Mouse (Mus musculus) embryonic facial prominence, embryonic 10.5 days (tissue): ENCODE measurements around the gene Cldn7. TPM values are rescaled to one million over a fixed set of nuclear protein-coding genes. Genes with fewer than 3 reads are reported as not detected.
"Not testable (repeated sequence)": the region's sequence is repeated elsewhere in the genome, so short reads cannot be mapped to it uniquely, and the experiment has no call there.

ENCODE experiments used
- DNase-seq: peaks from one replicate; pipeline ENCODE4 v3.0.0-alpha.2; 2017; ENCODE audit warnings: low spot score
- H3K27ac ChIP-seq: fragments of 300-500 bp; sonication (generic); replicated peaks from 2 replicates; pipeline ENCODE4 v1.5.1; 2016; ENCODE audit warnings: mild to moderate bottlenecking
- H3K27me3 ChIP-seq: fragments of 300-500 bp; sonication (generic); replicated peaks from 2 replicates; pipeline ENCODE4 v1.6.1; 2016; ENCODE audit warnings: low read depth, mild to moderate bottlenecking; ENCODE audit not compliant: poor library complexity, severe bottlenecking
- H3K36me3 ChIP-seq: fragments of 300-500 bp; sonication (generic); replicated peaks from 2 replicates; pipeline ENCODE4 v1.6.1; 2016; ENCODE audit warnings: mild to moderate bottlenecking, moderate library complexity
- H3K4me1 ChIP-seq: fragments of 300-500 bp; sonication (generic); 2 replicates; pipeline ENCODE4 v1.6.1; 2016
- H3K4me3 ChIP-seq: fragments of 300-500 bp; sonication (generic); 2 replicates; pipeline ENCODE4 v1.5.1; 2016; ENCODE audit warnings: mild to moderate bottlenecking, moderate library complexity
- H3K9me3 ChIP-seq: fragments of 300-500 bp; sonication (generic); 2 replicates; pipeline ENCODE4 v1.6.1; 2016; ENCODE audit warnings: mild to moderate bottlenecking
- WGBS: fragments of 180-500 bp; shearing (Covaris S2); methylation state at CpG from one replicate; pipeline ENCODE4 v1.1.7; 2016; 5-methylcytosine and 5-hydroxymethylcytosine counted together
- polyA plus RNA-seq: library from polyadenylated mRNA; unstranded; fragments of >200 nt; fragmentation: Nextera tagmentation; extraction: Ambion mirVana; gene quantifications from 2 replicates; pipeline ENCODE4 v1.2.1, GENCODE M21; 2016

Gene Cldn7
- polyA plus RNA-seq, 1 experiment from 2014 or later = 56.4 TPM

DNA sequence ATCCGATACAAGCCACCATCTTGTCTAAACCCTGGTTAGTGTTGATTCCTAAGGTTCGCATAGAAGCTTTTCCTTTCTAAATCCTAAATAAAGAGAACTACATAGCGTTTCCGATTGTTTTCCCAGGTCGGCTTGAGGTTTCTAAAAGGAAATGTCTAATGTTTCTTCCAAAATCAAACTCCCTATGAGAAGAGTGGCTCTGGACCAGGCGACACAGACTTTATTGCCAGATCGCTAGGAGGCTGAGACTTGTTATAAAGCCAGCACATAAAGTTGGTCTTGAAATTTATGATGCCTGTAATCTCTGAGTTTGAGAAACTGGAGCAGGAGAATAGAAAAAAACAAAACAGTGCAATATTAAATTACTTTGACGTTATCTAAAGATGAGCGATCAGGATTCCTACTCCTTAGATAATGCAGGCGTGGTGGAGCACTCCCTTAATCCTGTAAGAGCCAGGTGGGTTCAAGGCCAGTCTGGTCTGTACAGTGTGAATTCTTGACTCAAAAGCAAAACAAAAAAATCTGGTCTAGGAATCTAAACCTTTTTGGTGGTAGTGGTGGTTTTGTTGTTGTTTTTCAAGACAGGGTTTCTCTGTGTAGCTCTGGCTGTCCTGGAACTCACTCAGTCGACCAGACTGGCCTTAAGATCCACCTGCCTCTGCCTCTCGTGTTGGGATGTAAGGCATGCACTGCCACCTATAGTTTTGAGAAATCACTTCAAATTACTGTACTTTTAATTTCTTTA is 42.4 kb upstream of the Cldn7 start:
- Histone ChIP-seq H3K4me1 (peaks cover 37% of the 10 kb centered on the region), H3K36me3 (peaks cover 25% of the 10 kb centered on the region), H3K27me3 (no peaks in the 10 kb centered on the region), H3K9me3 (no peaks in the 10 kb centered on the region), H3K4me3 (peak overlapping the region; percentile 99), H3K27ac (peak overlapping the region; percentile 99)
- DNase-seq = no peak
- WGBS = 6% methylated on average over 12 of the region's 12 CpGs

DNA sequence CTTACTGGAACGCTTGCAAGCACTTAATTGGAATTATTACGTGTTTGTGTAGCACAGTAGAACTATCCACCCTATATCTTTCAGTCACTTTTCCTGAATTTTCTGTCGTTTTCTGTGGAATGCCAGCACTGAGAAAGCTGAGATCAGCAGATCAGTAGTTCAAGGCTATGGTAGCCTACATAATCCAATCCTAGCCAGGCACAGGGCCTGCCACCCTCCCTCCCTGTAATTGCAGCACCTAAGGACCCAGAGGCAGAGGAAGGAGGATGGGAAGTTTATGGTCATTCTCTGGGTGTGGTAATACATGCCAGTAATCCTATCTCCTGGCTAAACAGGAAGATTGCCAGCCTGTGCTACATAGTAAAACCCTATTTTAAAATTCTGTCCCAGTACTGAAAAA is 41.8 kb upstream of the Cldn7 start:
- no peak for DNase-seq
- peaks cover 32% of the 10 kb centered on the region for H3K4me1 ChIP-seq
- WGBS = 73% methylated on average over 3 of the region's 3 CpGs
- H3K4me3 ChIP-seq = peak overlapping the region; percentile 99
- H3K36me3 ChIP-seq = peaks cover 19% of the 10 kb centered on the region
- no peaks in the 10 kb centered on the region for H3K27me3 ChIP-seq
- H3K27ac ChIP-seq = peak overlapping the region; percentile 99
- H3K9me3 ChIP-seq = no peaks in the 10 kb centered on the region

DNA sequence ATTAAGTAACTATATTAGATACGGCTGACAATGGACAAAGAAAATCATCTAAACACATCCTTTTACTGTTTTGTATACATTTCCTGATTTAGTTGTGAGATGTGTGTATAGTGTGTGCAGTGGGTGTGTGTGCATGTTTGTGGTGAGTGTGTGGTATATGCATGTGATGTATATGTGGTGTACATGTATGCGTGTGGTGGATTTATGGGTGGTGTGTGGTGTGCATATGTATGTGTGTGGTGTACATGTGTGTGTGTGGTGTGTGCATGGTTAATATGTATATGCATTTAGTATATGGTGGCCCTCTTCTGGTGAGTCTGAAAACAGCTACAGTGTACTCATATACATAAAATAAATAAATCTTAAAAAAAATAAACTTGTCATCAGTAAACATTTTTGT is 37.1 kb upstream of the Cldn7 start:
- Histone ChIP-seq H3K27ac (no peak overlapping the region), H3K9me3 (no peaks in the 10 kb centered on the region), H3K36me3 (no peaks in the 10 kb centered on the region), H3K4me3 (no peak overlapping the region), H3K4me1 (peaks cover 6% of the 10 kb centered on the region), H3K27me3 (no peaks in the 10 kb centered on the region)
- no peak for DNase-seq
- WGBS = 94% methylated on average over 2 of the region's 2 CpGs

DNA sequence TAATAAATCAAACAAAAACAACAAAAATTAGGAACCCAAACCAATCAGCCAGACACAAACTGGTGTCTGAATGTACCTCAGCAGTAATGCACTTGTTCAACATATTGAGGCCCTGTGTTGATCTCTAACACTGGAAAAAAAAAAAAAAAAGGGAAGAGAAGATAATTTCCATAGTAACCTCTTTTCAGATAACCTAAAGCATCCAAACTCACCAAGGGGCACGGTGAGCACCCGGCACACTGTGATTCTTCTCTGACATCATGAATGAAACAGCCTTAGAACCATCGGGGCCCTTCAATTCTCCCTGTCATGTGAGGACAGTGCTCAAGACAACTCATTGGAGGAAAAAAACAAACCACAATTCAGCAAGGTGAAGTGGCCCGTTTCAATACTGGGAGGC is 34.9 kb upstream of the Cldn7 start:
- H3K9me3 ChIP-seq = no peaks in the 10 kb centered on the region
- H3K27me3 ChIP-seq = peaks cover 6% of the 10 kb centered on the region; the same call in 1 of the 2 replicates
- H3K27ac ChIP-seq = no peak overlapping the region
- WGBS = 91% methylated on average over 4 of the region's 4 CpGs
- H3K36me3 ChIP-seq = no peaks in the 10 kb centered on the region
- 0 out of 2 replicates have a peak, but pooled peaks cover 8% of the 10 kb centered on the region for H3K4me1 ChIP-seq
- no peak for DNase-seq
- no peak overlapping the region for H3K4me3 ChIP-seq

DNA sequence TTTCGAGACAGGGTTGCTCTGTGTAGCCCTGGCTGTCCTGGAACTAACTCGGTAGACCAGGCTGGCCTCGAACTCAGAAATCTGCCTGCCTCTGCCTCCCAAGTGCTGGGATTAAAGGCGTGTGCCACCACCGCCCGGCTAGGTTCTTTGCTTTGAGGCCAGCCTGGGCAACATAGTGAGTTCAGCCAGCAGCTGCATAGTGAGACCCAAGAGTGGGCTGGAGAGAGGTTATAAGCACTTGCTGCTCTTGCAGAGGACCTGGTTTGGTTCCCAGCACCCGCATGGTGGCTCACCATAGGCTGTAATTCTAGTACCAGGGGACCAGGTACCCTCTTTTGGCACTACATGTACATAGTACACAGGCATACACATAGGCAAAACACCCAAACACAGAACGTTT is 34.4 kb upstream of the Cldn7 start:
- H3K27me3 ChIP-seq = peaks cover 11% of the 10 kb centered on the region; the same call in 1 of the 2 replicates
- not testable (repeated sequence) for H3K4me3 ChIP-seq, H3K9me3 ChIP-seq, H3K27ac ChIP-seq, DNase-seq, H3K36me3 ChIP-seq
- 87% methylated on average over 8 of the region's 8 CpGs for WGBS
- peaks cover 12% of the 10 kb centered on the region for H3K4me1 ChIP-seq

DNA sequence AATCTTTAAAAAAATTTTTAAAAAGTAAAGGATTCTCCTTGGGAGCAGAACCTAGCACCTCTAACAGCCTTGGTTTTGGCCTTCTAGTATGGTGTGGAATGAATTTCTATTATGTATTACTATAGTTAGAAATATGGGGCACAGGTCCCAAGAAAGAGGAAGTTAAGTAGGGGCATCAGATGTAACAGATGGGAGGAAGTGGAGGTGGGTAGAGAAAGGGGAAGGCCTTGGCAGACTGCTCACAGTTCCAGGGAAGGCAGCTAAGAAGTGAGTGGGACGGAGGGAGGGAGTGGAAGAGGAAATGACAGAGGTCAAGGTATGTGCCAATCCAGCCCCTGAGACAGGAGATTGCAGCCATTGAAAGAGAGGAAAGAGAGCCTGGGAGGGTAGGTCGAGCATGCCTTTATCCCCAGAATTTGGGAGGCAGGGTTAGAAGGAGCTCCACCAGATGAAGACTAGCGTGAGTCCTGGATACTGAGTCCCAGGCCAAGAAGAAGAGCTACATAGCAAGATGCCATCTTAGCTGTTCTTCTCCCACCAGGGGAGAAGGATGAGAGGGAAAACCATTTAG is 33.5 kb upstream of the Cldn7 start:
- WGBS = 65% methylated on average over 3 of the region's 3 CpGs
- DNase-seq = no peak
- no peak overlapping the region for H3K27ac ChIP-seq
- peaks cover 21% of the 10 kb centered on the region for H3K4me1 ChIP-seq
- no peaks in the 10 kb centered on the region for H3K9me3 ChIP-seq
- peaks cover 19% of the 10 kb centered on the region for H3K27me3 ChIP-seq
- no peak overlapping the region for H3K4me3 ChIP-seq
- no peaks in the 10 kb centered on the region for H3K36me3 ChIP-seq

DNA sequence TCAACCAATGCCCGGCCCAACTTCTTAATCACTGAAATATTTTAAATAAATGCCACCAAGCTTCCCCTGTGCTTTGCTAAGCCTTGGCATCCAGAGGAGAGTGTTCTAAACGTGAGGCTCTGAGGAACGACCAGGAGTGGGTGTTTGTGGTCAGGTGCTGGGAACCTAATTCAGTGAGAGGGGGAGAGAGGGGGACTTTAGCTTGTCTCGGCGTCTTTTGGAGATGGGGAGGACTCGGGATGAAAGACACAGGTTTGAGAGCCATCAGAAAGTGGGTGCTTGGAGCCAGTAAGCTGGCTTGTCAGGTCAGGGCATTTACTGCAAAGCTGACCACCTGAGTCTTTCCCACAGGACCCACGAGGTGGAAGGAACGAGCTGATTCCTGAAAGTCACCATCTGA is 32.8 kb upstream of the Cldn7 start:
- H3K4me1 ChIP-seq = peaks cover 28% of the 10 kb centered on the region
- 74% methylated on average over 8 of the region's 8 CpGs for WGBS
- H3K27ac ChIP-seq = no peak overlapping the region
- H3K4me3 ChIP-seq = no peak overlapping the region
- no peaks in the 10 kb centered on the region for H3K36me3 ChIP-seq
- H3K27me3 ChIP-seq = peaks cover 26% of the 10 kb centered on the region
- DNase-seq = no peak
- no peaks in the 10 kb centered on the region for H3K9me3 ChIP-seq

DNA sequence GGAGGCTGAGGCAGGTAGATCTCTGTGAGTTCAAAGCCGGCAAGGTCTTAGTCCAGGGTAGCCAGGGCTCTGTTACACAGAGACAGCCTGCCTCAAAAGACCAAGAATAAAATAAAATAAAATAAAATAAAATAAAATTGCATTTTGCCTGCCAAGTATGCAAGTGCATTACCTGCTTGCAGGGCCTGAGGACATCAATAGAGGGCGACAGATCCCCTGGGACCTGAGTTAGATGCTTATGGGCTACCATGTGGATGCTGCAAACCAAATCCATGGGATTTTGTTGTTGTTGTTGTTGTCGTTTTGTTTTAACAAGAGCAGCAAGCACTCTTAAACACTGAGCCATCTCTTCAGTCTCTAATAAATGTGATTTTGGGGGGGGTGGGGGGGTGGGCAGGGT is 32.3 kb upstream of the Cldn7 start:
- H3K27me3 ChIP-seq = peaks cover 31% of the 10 kb centered on the region

DNA sequence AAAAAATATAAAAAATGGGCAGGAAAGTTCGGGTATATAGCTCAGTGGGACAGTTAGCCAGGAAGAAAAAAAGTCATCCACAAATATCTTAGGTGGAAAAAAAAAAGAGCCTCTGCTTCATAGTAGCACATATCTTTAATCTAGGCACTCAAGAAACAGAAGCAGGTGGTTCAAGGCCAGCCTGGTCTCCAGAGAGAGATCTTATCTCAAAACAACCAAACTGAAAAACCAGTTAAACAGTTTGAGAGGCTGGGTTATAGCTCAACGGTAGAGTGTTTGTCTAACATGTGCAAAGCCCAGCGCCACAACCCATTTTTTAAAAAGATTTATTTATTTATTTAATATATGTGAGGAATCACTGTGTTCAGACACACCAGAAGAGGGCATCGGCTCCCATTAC is 31.5 kb upstream of the Cldn7 start:
- peaks cover 39% of the 10 kb centered on the region for H3K4me1 ChIP-seq
- H3K4me3 ChIP-seq = no peak overlapping the region
- H3K27me3 ChIP-seq = peaks cover 39% of the 10 kb centered on the region
- H3K27ac ChIP-seq = no peak overlapping the region
- no peaks in the 10 kb centered on the region for H3K36me3 ChIP-seq
- no peak for DNase-seq
- no peaks in the 10 kb centered on the region for H3K9me3 ChIP-seq
- 80% methylated on average over 4 of the region's 4 CpGs for WGBS

More for the DNA sequence above, 32.3 kb upstream of the Cldn7 start:
- Histone ChIP-seq H3K36me3 (no peaks in the 10 kb centered on the region), H3K4me1 (peaks cover 33% of the 10 kb centered on the region), H3K27ac (no peak overlapping the region), H3K9me3 (no peaks in the 10 kb centered on the region), H3K4me3 (no peak overlapping the region)
- 40% methylated on average over 3 of the region's 3 CpGs for WGBS
- DNase-seq = no peak

DNA sequence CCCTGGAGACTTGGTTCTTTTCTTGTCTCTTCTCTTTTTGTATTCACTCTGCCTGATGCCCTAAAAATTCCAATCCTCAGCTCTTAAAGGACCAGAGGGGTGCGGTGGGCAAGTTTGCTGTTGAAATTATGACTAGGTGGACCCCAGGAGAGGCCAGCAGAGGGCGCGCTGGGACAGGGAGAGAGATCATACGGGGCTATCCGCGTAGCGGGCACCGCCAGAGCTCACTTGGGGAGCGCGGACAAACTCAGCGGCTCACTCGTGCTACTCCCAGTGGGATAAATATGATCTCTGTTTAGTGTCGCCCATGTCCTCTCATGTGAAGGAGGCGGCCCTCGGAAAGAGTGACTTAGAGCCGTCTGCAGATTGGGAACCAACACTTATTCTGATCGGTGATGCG is 30.4 kb upstream of the Cldn7 start:
- 1% methylated on average over 18 of the region's 18 CpGs for WGBS
- H3K27me3 ChIP-seq = peaks cover 50% of the 10 kb centered on the region
- H3K4me3 ChIP-seq = peak overlapping the region; percentile 75
- H3K27ac ChIP-seq = 0 out of 2 replicates have a peak overlapping the region, but pooled peaks have one; percentile 1
- no peaks in the 10 kb centered on the region for H3K36me3 ChIP-seq
- H3K9me3 ChIP-seq = no peaks in the 10 kb centered on the region
- DNase-seq = peak; percentile 96
- peaks cover 50% of the 10 kb centered on the region for H3K4me1 ChIP-seq

DNA sequence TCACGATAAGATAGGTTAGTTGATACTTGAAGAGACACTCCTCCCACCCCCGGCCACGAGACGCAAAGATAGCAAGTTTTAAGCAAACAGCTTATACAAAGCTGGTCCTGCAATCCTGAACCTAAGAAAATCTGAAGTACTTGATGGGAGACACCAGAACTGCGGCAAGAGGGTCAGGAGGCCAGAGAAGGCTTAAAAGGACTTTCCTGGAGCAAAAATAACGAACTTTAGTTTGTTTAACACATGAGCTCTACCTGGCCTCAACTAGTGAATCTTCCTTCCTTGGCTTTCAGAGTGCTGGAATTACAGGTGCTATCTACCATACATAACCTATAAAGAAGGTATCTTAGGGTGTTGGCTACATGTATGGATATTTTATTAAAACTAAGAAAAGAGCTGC is 29.9 kb upstream of the Cldn7 start:
- no peak for DNase-seq
- Histone ChIP-seq H3K36me3 (no peaks in the 10 kb centered on the region), H3K4me1 (peaks cover 54% of the 10 kb centered on the region), H3K27me3 (peaks cover 55% of the 10 kb centered on the region), H3K9me3 (no peaks in the 10 kb centered on the region), H3K4me3 (peak overlapping the region; percentile 75), H3K27ac (peak overlapping the region; percentile 86; the same call in 1 of the 2 replicates)
- 20% methylated on average over 6 of the region's 6 CpGs for WGBS

DNA sequence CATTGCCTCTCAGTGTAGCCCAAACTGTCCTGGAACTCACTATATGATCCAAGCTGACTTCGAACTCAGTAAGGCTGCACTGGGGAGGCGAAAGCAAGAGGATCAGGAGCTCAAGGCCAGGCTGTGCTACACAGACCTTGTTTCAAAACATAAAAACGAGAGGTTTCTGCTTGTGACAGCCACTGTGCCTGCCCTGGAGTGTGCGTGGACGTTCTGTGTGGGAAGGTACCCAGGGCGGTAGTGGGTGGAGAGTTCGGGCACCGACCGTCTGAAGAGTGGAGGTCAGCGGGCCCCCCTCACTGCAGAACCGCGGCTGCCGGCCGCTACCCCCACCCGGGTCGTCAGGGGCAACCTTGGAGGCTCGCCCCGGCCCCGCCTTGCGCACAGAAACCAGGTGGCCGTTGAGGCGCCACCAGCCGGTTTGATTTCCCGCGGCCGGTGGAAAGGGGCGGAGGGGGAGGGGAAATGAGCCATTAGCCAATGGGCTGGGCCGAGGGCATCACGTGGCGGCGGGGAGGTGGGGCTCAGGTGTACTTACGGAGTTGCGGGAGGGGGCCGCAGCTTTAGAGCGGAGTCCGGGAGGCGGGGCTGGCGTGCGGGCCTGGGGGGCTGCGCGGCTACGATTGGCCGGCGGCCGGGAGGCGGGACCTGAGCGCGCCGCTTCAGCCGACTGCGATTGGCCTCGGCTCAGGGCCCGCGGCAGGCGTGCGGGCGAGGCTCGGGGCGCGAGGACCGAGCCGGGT is 29.3 kb upstream of the Cldn7 start, which contains the start of gene Ybx2:
TSS of gene Ybx2 (plus strand) at position 660 of the 743 bp plus-strand sequence.
- Histone ChIP-seq H3K36me3 (no peaks in the 10 kb centered on the region), H3K27ac (peak within 1 kb of the TSS; percentile 86), H3K27me3 (peaks cover 59% of the 10 kb centered on the region), H3K4me1 (peaks cover 54% of the 10 kb centered on the region), H3K9me3 (no peaks in the 10 kb centered on the region), H3K4me3 (peak within 1 kb of the TSS; percentile 75)
- WGBS = 1% methylated on average over 62 of the region's 62 CpGs
- peak; percentile 97 for DNase-seq
